Mouse (Mus musculus) stomach, embryonic 15.5 days (tissue): Measurements from ENCODE around the gene Dnajb1. TPM values are rescaled to one million over a fixed set of nuclear protein-coding genes. Genes with fewer than 3 reads are reported as not detected.
"Not testable (repeated sequence)": the region's sequence is repeated elsewhere in the genome, so short reads cannot be mapped to it uniquely, and the experiment has no call there.

Experiments
- ATAC-seq: fragments of 200-750 bp; cut with Nextera tagmentation; 2 replicates; pipeline ENCODE4 v1.8.0; 2017; ENCODE audit warnings: low read depth, moderate number of reproducible peaks, moderate TSS enrichment; ENCODE audit not compliant: insufficient read depth, low FRiP score
- H3K27ac ChIP-seq: fragments of 300-500 bp; sonication (generic); 2 replicates; pipeline ENCODE4 v1.5.1; 2015; ENCODE audit warnings: mild to moderate bottlenecking, inconsistent platforms
- H3K27me3 ChIP-seq: fragments of 300-500 bp; sonication (generic); replicated peaks from 2 replicates; pipeline ENCODE4 v1.6.1; 2015; ENCODE audit warnings: inconsistent platforms
- H3K36me3 ChIP-seq: fragments of 300-500 bp; sonication (generic); 2 replicates; pipeline ENCODE4 v1.6.1; 2015; ENCODE audit warnings: inconsistent platforms
- H3K4me1 ChIP-seq: fragments of 300-500 bp; sonication (generic); 2 replicates; pipeline ENCODE4 v1.6.1; 2015; ENCODE audit warnings: inconsistent platforms
- H3K4me2 ChIP-seq: fragments of 300-500 bp; sonication (generic); 2 replicates; pipeline ENCODE4 v1.6.1; 2015; ENCODE audit warnings: mild to moderate bottlenecking, inconsistent platforms
- H3K4me3 ChIP-seq: fragments of 300-500 bp; sonication (generic); replicated peaks from 2 replicates; pipeline ENCODE4 v1.5.1; 2015; ENCODE audit warnings: inconsistent platforms
- H3K9ac ChIP-seq: fragments of 300-500 bp; sonication (generic); 2 replicates; pipeline ENCODE4 v1.6.1; 2015; ENCODE audit warnings: inconsistent platforms
- H3K9me3 ChIP-seq: fragments of 300-500 bp; sonication (generic); 2 replicates; pipeline ENCODE4 v1.6.1; 2016; ENCODE audit warnings: inconsistent platforms
- WGBS: fragments of 180-500 bp; shearing (Covaris S2); methylation state at CpG from one replicate; pipeline ENCODE4 v1.1.7; 2015; 5-methylcytosine and 5-hydroxymethylcytosine counted together
- polyA plus RNA-seq: library from polyadenylated mRNA; unstranded; fragments of >200 nt; fragmentation: Nextera tagmentation; extraction: Ambion mirVana; gene quantifications from 2 replicates; pipeline ENCODE4 v1.2.1, GENCODE M21; 2015

Dnajb1 gene
- polyA plus RNA-seq, 1 experiment from 2014 or later = 62.6 TPM

- no peak overlapping the region for H3K4me3 ChIP-seq
- no peak overlapping the region for H3K4me2 ChIP-seq
- no peak for ATAC-seq
- no peaks in the 10 kb centered on the region for H3K27me3 ChIP-seq
- no peak overlapping the region for H3K9ac ChIP-seq
- no peak overlapping the region for H3K27ac ChIP-seq
- no peaks in the 10 kb centered on the region for H3K36me3 ChIP-seq
- 81% methylated on average over 8 of the region's 8 CpGs for WGBS
- no peaks in the 10 kb centered on the region for H3K9me3 ChIP-seq
- H3K4me1 ChIP-seq = peaks cover 24% of the 10 kb centered on the region
These were observed 25.8 kb upstream of the Dnajb1 start for GRCm38 (mm10) chr8:83582226-83582625.

GRCm38 (mm10) chr8:83583236-83583635 lies 24.8 kb upstream of the Dnajb1 start:
- Histone ChIP-seq H3K4me2 (no peak overlapping the region), H3K9ac (no peak overlapping the region), H3K9me3 (no peaks in the 10 kb centered on the region), H3K27me3 (no peaks in the 10 kb centered on the region), H3K4me3 (no peak overlapping the region), H3K4me1 (peaks cover 18% of the 10 kb centered on the region), H3K36me3 (no peaks in the 10 kb centered on the region), H3K27ac (no peak overlapping the region)
- no peak for ATAC-seq
- 87% methylated on average over 15 of the region's 15 CpGs for WGBS

- Histone ChIP-seq H3K4me2 (no peak overlapping the region), H3K27me3 (no peaks in the 10 kb centered on the region), H3K9ac (no peak overlapping the region), H3K27ac (no peak overlapping the region), H3K9me3 (no peaks in the 10 kb centered on the region), H3K4me3 (no peak overlapping the region), H3K36me3 (no peaks in the 10 kb centered on the region), H3K4me1 (0 out of 2 replicates have a peak, but pooled peaks cover 6% of the 10 kb centered on the region)
- no peak for ATAC-seq
- WGBS = 79% methylated on average over 1 of the region's 1 CpGs
These were observed 23.2 kb upstream of the Dnajb1 start for GRCm38 (mm10) chr8:83584771-83585170.

- Histone ChIP-seq H3K36me3 (no peaks in the 10 kb centered on the region), H3K9me3 (no peaks in the 10 kb centered on the region), H3K4me1 (0 out of 2 replicates have a peak, but pooled peaks cover 6% of the 10 kb centered on the region), H3K27ac (no peak overlapping the region), H3K4me2 (no peak overlapping the region), H3K4me3 (no peak overlapping the region), H3K9ac (no peak overlapping the region), H3K27me3 (no peaks in the 10 kb centered on the region)
- WGBS = 66% methylated on average over 3 of the region's 3 CpGs
- no peak for ATAC-seq
These were observed 22.7 kb upstream of the Dnajb1 start for GRCm38 (mm10) chr8:83585333-83585732.

- Histone ChIP-seq H3K4me3 (no peak overlapping the region), H3K9ac (no peak overlapping the region), H3K27ac (no peak overlapping the region), H3K4me2 (no peak overlapping the region), H3K36me3 (no peaks in the 10 kb centered on the region), H3K27me3 (no peaks in the 10 kb centered on the region), H3K4me1 (peaks cover 9% of the 10 kb centered on the region), H3K9me3 (no peaks in the 10 kb centered on the region)
- ATAC-seq = no peak
- 64% methylated on average over 6 of the region's 6 CpGs for WGBS
These were observed 20.3 kb upstream of the Dnajb1 start for GRCm38 (mm10) chr8:83587644-83588043.

GRCm38 (mm10) chr8:83588886-83589285 lies 19.1 kb upstream of the Dnajb1 start:
- WGBS = 88% methylated on average over 5 of the region's 5 CpGs

GRCm38 (mm10) chr8:83590488-83591023 lies 17.4 kb upstream of the Dnajb1 start:
- H3K9ac ChIP-seq = no peak overlapping the region
- WGBS = 78% methylated on average over 7 of the region's 7 CpGs
- peaks cover 16% of the 10 kb centered on the region for H3K4me1 ChIP-seq
- H3K27ac ChIP-seq = no peak overlapping the region
- no peak for ATAC-seq
- no peaks in the 10 kb centered on the region for H3K9me3 ChIP-seq
- H3K27me3 ChIP-seq = no peaks in the 10 kb centered on the region
- no peak overlapping the region for H3K4me3 ChIP-seq
- no peak overlapping the region for H3K4me2 ChIP-seq
- H3K36me3 ChIP-seq = no peaks in the 10 kb centered on the region

More at GRCm38 (mm10) chr8:83588886-83589285, 19.1 kb upstream of the Dnajb1 start:
- Histone ChIP-seq H3K4me3 (no peak overlapping the region), H3K27me3 (no peaks in the 10 kb centered on the region), H3K9me3 (no peaks in the 10 kb centered on the region), H3K4me1 (peaks cover 16% of the 10 kb centered on the region), H3K36me3 (no peaks in the 10 kb centered on the region), H3K9ac (no peak overlapping the region), H3K27ac (no peak overlapping the region), H3K4me2 (no peak overlapping the region)
- ATAC-seq = no peak

- no peak overlapping the region for H3K27ac ChIP-seq
- H3K4me2 ChIP-seq = peak overlapping the region; percentile 88
These were observed 15.3 kb upstream of the Dnajb1 start for GRCm38 (mm10) chr8:83592682-83593081.

GRCm38 (mm10) chr8:83593325-83594166 lies 14.4 kb upstream of the Dnajb1 start:
- H3K27me3 ChIP-seq = no peaks in the 10 kb centered on the region
- H3K4me3 ChIP-seq = peak overlapping the region; percentile 64
- H3K9me3 ChIP-seq = no peaks in the 10 kb centered on the region
- no peaks in the 10 kb centered on the region for H3K36me3 ChIP-seq
- H3K9ac ChIP-seq = peak overlapping the region; percentile 82
- H3K27ac ChIP-seq = peak overlapping the region; percentile 90
- no peak for ATAC-seq
- peak overlapping the region; percentile 88 for H3K4me2 ChIP-seq
- H3K4me1 ChIP-seq = peaks cover 16% of the 10 kb centered on the region
- 3% methylated on average over 22 of the region's 22 CpGs for WGBS

More at GRCm38 (mm10) chr8:83592682-83593081, 15.3 kb upstream of the Dnajb1 start:
- H3K9me3 ChIP-seq = no peaks in the 10 kb centered on the region
- H3K27me3 ChIP-seq = no peaks in the 10 kb centered on the region
- ATAC-seq = no peak
- H3K4me3 ChIP-seq = peak overlapping the region; percentile 64
- peaks cover 16% of the 10 kb centered on the region for H3K4me1 ChIP-seq
- WGBS = 66% methylated on average over 3 of the region's 3 CpGs
- no peak overlapping the region for H3K9ac ChIP-seq
- H3K36me3 ChIP-seq = no peaks in the 10 kb centered on the region

- Histone ChIP-seq H3K4me1 (peaks cover 16% of the 10 kb centered on the region), H3K4me3 (peak overlapping the region; percentile 64), H3K27me3 (no peaks in the 10 kb centered on the region), H3K27ac (peak overlapping the region; percentile 90), H3K36me3 (no peaks in the 10 kb centered on the region), H3K4me2 (peak overlapping the region; percentile 88), H3K9ac (peak overlapping the region; percentile 82), H3K9me3 (no peaks in the 10 kb centered on the region)
- peak; percentile 99 for ATAC-seq
- under 1% methylated on average over 43 of the region's 43 CpGs for WGBS
These were observed 13.6 kb upstream of the Dnajb1 start for GRCm38 (mm10) chr8:83594167-83595049.

- WGBS = 44% methylated on average over 3 of the region's 3 CpGs
- not testable (repeated sequence) for ATAC-seq, H3K27me3 ChIP-seq, H3K9me3 ChIP-seq, H3K36me3 ChIP-seq
- Histone ChIP-seq H3K9ac (peak overlapping the region; percentile 11; the same call in 1 of the 2 replicates), H3K4me3 (peak overlapping the region; percentile 64), H3K4me1 (peaks cover 16% of the 10 kb centered on the region), H3K27ac (peak overlapping the region; percentile 88), H3K4me2 (peak overlapping the region; percentile 63)
These were observed 13.0 kb upstream of the Dnajb1 start for GRCm38 (mm10) chr8:83595050-83595345.

GRCm38 (mm10) chr8:83596369-83596768 lies 11.6 kb upstream of the Dnajb1 start:
- 27% methylated on average over 3 of the region's 3 CpGs for WGBS
- no peak overlapping the region for H3K9ac ChIP-seq
- no peaks in the 10 kb centered on the region for H3K36me3 ChIP-seq
- H3K4me2 ChIP-seq = no peak overlapping the region
- no peak overlapping the region for H3K27ac ChIP-seq
- no peaks in the 10 kb centered on the region for H3K27me3 ChIP-seq
- no peak overlapping the region for H3K4me3 ChIP-seq
- ATAC-seq = no peak
- peaks cover 16% of the 10 kb centered on the region for H3K4me1 ChIP-seq
- no peaks in the 10 kb centered on the region for H3K9me3 ChIP-seq
